Mouse (Mus musculus) embryo, embryonic 10.5 days (tissue): ENCODE measurements around the gene Sppl3.

Experiments
- DNase-seq: peaks from one replicate; pipeline ENCODE4 v3.0.0-alpha.2; 2015; ENCODE audit warnings: low spot score

Sppl3 gene

DNA sequence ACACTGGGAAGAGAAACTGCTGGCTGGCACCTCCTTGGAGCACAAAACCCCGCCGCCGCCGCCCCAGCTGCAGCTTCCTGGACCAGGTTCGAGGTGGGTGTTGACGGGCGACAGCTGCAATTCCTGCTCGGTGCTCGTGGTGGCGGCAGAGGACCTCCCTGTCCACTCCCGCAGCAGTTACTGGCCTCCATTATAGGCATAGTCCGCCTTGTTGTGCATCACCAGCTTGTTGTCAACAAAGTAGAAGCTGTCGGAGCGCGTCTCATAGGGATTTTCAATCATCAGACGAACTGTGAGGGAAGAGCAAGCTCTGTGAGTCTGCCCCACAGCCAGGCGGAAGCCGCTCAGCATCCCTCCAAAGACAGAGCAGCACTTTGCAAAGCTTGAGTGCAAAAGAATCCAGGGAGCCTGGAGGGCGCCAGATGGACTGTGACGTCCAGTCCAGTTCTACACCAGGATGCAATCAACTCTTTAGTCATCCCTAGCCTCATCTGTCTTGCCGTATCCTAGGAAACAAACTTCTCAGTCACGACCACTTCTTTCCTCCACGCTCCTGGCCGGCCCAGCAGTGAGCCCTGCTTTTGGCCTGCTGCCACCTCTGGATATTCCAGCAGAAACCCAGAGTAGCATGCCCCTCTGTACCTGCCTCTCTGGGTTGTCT, 114.4 kb downstream of the Sppl3 start:
- peak; percentile 84 for DNase-seq

DNA sequence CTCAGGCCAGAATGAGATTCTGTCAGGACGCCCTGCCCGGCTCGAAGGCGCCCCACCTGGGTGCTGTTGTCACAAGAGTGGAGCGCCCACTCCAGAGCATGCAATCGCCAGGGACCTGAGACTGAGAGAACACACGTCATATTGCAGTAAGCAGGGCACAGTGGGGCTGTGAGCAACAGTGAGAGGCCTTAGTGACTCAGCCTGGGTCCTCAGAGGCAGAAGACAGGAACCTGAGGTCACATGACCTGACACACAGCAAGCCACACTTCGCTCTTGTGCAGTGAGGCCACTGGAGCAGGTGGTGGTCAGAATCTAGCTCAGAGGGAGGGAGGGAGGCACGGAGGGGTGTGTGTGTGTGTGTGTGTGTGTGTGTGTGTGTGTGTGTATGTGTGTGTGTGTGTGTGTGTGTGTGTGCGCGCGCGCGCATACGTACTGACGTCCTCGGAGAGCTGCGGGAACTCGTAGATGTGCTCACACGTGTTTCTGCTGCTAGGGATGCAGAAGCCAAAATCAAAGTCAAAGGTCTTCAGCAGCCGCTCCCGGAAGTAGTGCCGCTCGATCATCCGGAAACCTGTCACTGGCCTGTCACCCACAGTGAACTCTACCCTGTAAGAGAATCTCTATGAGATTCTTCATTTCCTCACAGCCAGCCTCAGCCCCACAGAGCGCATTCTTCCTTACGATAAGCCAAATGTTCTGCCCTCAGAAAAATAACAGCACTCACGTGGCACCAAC, 115.8 kb downstream of the Sppl3 start:
- no peak for DNase-seq

DNA sequence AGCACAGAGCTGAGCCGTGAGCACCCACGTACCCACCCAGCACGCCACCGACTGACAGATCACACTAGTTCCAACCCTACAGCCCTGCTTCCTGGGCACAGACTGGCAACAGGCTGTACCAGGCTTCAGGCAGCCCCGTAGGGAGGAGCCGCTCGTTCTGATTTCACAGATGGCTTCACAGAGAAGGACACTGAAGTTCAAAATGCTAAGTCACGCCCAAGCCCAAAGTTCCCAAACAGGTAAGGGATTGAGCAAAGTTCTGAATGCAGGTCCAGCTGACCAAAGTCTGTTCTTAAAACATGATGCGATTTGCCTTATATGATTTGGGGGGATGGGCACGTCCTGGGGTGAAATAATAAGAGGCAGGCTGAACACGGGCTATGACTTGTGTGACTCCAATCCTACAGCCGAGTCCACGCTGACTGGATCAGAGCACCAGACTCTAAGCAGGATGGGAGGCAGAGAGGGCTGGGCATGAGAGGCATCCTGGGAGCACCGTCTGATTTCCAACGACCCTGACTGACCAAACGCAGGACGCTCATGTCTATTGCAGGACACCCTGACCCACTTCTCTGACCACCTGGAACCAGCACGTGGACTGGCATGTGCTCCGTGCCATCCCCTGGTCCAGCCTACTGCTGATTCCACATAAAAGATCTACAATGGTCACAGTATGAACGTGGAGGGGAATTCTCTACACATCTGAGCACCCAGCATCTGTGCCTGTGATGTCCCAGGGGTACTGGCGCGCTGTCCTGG, 116.7 kb downstream of the Sppl3 start:
- no peak for DNase-seq

DNA sequence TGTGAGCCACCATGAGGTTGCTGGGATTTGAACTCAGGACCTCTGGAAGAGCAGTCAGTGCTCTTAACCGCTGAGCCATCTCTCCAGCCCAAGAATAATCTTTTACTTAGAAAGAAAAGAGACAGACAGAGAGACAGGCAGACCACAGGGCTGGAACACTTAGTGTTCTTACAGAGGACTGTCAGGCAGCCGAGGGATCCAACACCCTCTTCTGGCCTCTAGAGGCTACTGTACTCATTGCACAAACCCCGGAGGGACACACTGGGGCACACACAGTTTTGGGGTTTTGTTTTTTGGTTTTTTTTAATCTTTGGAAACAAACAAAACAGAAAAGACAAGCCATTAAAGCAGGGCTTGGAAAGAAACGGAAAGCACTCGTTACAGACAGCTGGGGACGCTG, 118.4 kb downstream of the Sppl3 start:
- no peak for DNase-seq

GRCm38 (mm10) chr5:115132465-115132864, 121.5 kb downstream of the Sppl3 start:
- no peak for DNase-seq

- DNase-seq: no peak
Observed at GRCm38 (mm10) chr5:115133358-115134066, 122.6 kb downstream of the Sppl3 start.

GRCm38 (mm10) chr5:115134234-115135165, 123.6 kb downstream of the Sppl3 start, which contains the start of gene Unc119b:
TSS of gene Unc119b (minus strand) at chr5:115134975.
- peak; percentile 92 for DNase-seq

DNA sequence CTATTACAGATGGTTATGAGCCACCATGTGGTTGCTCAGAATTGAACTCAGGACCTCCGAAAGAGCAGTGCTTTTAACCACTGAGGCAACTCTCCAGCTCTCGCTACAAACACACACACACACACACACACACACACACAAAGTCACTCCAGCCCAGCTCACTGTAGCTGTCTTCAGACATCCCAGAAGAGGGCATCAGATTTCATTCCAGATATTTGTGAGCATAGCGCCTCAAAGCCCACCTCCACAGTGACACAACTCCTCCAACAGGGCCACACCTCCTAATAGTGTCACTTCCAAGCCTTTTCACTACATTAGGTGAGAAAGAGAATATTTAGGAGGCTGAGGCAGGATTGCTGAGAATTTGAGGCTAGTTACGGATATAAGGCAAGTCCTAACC, 128.2 kb downstream of the Sppl3 start:
- no peak for DNase-seq

GRCm38 (mm10) chr5:115140726-115141125, 129.8 kb downstream of the Sppl3 start:
- DNase-seq: no peak

DNA sequence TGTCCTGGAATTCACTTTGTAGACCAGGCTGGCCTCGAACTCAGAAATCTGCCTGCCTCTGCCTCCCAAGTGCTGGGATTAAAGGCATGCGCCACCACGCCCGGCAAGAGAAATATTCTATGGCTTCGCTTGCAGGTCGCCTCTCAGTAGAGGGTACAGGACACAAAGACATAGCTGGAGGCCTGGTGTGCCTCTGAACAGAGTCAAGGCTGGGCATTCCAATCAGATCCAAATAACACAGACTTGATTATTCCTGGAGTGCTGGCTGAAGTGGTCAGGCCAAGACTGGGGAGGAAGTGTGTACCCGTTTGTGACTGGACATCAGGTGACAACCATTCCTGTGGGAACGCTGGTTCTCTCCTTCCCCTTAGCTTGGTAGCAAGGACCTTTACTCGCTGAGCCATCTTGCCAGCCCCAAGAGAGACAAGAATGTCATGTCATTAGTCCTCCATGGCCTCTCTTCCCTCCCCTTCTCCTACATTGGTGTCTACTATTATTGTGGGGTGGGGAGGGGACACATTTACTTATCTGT, 131.3 kb downstream of the Sppl3 start:
- no peak for DNase-seq

DNA sequence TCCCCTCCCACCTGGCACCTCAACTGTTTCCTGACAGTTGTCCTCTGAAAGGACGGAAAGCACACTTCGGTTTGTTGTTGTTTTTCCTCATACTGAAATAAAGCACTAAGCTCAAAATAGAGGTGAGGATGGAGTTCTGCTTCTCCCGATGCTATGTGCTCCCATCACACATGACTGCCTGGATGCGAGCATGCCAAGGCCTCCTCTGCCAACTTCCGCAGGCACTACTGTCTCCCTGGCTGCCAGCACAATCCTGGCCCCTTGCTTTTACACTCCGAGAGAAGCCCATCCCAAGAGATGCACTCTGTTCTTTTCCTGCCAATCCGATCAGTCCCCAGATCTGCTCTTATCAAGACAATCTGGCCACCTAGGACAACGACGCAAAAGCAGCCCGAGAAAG, 132.6 kb downstream of the Sppl3 start:
- no peak for DNase-seq

DNA sequence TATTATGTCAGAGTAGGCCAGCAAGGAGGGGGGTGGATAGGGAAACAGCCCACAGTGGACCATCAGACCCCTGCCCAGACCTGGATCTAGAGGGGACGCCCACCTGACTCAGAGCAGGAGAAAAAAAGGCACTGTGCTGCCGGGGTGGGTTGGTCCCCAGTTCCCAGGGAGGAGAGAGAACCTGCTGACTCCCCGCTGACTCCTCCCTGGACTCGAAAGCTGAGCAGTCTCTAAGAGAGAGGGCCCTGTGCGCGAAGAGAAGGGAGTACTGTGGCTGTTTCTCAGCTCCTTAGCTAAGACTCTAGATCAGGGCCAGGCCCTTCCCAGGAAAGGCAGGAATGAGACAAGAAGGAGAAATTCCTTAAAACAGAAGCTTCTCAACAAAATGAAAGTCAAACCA, 133.5 kb downstream of the Sppl3 start:
- DNase-seq: no peak

- no peak for DNase-seq
Observed at GRCm38 (mm10) chr5:115145253-115145968, 134.5 kb downstream of the Sppl3 start.

DNA sequence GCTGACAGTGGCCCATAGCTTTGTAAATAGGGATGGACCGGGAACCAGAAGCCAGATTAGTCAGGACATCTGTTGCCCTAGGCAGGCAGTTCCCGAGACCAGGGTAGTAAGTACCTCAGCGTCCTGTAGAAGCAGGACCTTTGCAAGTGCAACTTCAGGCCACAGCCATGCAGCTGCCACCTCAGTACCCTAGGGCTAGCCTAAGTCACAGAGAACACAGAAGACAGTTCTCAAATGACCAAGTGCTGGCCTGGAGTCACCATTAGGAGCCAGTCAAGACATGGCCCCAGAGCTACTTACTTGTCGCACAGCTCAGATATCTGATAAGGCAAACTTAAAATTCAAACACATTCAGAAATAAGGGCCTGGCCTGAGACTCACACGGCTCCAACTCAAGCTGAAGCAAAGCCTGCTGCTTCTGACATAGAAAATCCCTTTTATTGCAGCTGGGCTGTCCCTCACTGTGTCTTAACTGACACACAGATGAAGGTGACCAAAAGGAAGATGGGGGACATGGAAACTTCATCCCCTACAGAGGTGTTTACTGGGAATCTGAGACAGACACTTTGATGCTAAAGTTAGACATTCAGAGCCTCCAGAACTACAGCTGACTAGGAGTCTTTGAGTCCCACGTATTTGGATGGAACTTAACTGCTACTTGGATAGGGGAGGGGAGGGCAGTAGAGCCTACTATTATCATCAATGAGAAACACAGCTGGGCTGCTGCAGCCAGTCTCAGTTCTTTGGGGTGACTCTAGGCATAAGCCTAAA, 135.2 kb downstream of the Sppl3 start:
- DNase-seq: no peak

DNA sequence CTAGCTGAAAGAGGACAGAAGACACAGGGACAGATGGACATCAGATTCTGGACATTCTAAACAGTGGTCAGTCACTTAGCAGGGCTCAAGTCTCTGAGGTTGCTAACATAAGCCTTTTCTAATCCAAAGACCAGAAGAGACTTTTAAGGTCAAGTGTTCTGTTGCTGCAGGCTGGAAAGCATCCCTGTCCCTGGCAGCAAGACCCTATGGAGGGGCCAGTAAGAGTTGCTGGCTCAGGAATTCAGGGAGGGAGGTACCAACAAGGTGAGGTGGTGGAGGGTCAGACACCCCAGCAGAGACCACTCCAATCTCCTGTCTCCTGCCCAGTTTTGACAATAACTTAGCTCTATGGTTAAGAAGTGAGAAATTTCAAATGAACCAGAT, 135.8 kb downstream of the Sppl3 start:
- DNase-seq: no peak

DNA sequence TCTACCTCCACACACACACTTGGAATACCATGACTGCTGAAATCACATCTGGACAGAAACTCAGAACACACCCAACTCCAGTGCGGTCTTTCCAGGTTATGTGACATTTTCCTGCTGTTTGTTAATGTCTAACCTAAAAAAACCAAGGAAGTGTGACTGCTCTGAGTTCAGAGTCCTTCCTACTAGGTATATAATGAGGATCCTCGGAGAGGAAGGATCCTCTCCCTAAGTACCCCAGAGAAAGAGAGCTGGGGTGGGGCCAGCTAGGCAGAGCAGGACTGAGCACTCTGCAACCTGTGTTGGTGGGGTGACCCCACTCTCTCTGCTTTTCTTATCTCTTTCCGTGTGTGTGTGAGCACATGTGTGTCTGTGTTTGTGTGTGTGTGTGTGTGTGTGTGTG, 136.5 kb downstream of the Sppl3 start:
- no peak for DNase-seq

- no peak for DNase-seq
Observed at GRCm38 (mm10) chr5:115148378-115148777, 137.4 kb downstream of the Sppl3 start.
